ENCODE assay signal across 11 mouse cellular contexts in the genomic region with DNA sequence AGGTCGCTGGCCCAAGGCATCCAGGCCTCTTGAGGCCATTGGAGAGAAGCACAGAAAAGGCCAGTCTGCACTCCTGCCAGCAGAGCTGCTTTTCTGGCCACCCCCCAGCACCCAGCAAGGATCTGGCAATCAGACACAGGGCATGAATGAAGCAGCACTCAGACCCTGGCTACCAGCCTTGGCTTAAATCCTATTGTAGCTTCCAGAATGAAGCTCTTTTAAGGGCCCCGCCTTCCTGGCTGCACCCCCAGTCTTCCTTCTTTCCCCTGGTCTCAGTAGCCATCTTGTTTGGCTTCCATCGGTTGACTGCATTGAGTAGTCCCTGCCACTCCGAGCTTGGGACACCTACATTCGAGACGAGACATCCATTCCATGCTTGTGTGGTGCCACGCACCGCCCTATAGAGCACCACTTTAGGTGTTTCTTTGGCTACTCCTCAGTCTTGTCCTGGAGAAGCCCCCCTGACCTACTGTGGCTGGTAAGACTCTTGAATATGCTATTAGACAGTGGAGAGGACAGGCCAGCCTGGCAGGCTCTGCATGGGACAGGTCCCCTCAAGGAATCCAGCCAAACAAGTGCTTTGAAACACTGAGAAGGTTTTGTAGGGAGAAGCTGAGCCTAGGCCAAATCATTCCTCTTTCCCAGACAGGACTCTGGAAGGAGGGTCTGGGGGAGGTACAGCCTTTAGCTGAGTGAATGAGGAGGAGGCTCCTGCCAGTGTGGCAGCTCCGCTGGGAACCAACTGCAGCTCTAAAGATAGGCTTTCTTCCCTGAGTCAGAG. TPM values are rescaled to one million over a fixed set of nuclear protein-coding genes. Genes with fewer than 3 reads are reported as not detected.
A peak's percentile ranks its signal among the peaks of the same experiment; 100 is the strongest.
DNase-seq lines count a peak whose midpoint lies in the region; ATAC-seq lines count a peak whose summit lies in the region.
"Had no signal": no experiment of that assay in that cellular context is flagged by ENCODE, and none has a peak within 500 bp of the region (broad histone marks: within the 10 kb centered on the region; RNA-seq: fewer than 3 reads in every experiment).

No protein-coding gene starts in this region.

- H3K9me3 ChIP-seq in limb, embryonic 15.5 days = no peaks in the 10 kb centered on the region
- H3K9me3 ChIP-seq in limb, embryonic 10.5 days (replicated peaks) = no peaks in the 10 kb centered on the region
- no peaks in the 10 kb centered on the region for H3K9me3 ChIP-seq in midbrain, embryonic 14.5 days (ENCODE audit: control insufficient read depth, low read length)
- H3K9me3 ChIP-seq in liver, embryonic 11.5 days (ENCODE audit: control insufficient read depth, low read length) = peaks cover 2% of the 10 kb centered on the region; the same call in 1 of the 2 replicates
- H3K9me3 ChIP-seq: G1E; limb, embryonic 13.5 days had no signal

- intact Hi-C loops in heart, postnatal 14 days (cut with DNase I) = no loop called here

- no peak overlapping the region for H3K4me3 ChIP-seq in limb, embryonic 15.5 days
- no peak overlapping the region for H3K4me3 ChIP-seq in limb, embryonic 10.5 days
- H3K4me3 ChIP-seq in midbrain, embryonic 14.5 days (replicated peaks; ENCODE audit: low read depth, low read length) = no peak overlapping the region
- no peak overlapping the region for H3K4me3 ChIP-seq in liver, embryonic 11.5 days (ENCODE audit: low read depth, low read length)
- H3K4me3 ChIP-seq: limb, embryonic 13.5 days had no signal

- no peak overlapping the region for H3K9ac ChIP-seq in limb, embryonic 15.5 days
- no peak overlapping the region for H3K9ac ChIP-seq in midbrain, embryonic 14.5 days (replicated peaks; ENCODE audit: low read length)
- H3K9ac ChIP-seq in liver, embryonic 11.5 days (ENCODE audit: low read depth, low read length) = no peak overlapping the region
- H3K9ac ChIP-seq: limb, embryonic 13.5 days had no signal

- peak overlapping the region; percentile 3; the same call in 1 of the 2 replicates for H3K27ac ChIP-seq in limb, embryonic 15.5 days
- no peak overlapping the region for H3K27ac ChIP-seq in limb, embryonic 10.5 days
- no peak overlapping the region; the same call in 1 of the 2 replicates for H3K27ac ChIP-seq in midbrain, embryonic 14.5 days (replicated peaks; ENCODE audit: low read depth, low read length)
- no peak overlapping the region for H3K27ac ChIP-seq in liver, embryonic 11.5 days (ENCODE audit: low read depth, low read length)
- H3K27ac ChIP-seq: limb, embryonic 13.5 days had no signal

- 91% methylated on average over 9 of the region's 9 CpGs for WGBS in limb, embryonic 15.5 days
- WGBS in limb, embryonic 10.5 days = 92% methylated on average over 9 of the region's 9 CpGs
- WGBS in midbrain, embryonic 14.5 days = 80% methylated on average over 9 of the region's 9 CpGs
- 84% methylated on average over 9 of the region's 9 CpGs for WGBS in liver, embryonic 11.5 days

- H3K36me3 ChIP-seq in limb, embryonic 15.5 days = no peaks in the 10 kb centered on the region
- H3K36me3 ChIP-seq in limb, embryonic 10.5 days = peaks cover 18% of the 10 kb centered on the region
- H3K36me3 ChIP-seq in midbrain, embryonic 14.5 days (ENCODE audit: control insufficient read depth, insufficient read depth, low read length) = 0 out of 2 replicates have a peak, but pooled peaks cover 4% of the 10 kb centered on the region
- H3K36me3 ChIP-seq in liver, embryonic 11.5 days (ENCODE audit: control insufficient read depth, insufficient read depth, low read length) = 0 out of 2 replicates have a peak, but pooled peaks cover under 1% of the 10 kb centered on the region

- H3K27me3 ChIP-seq in limb, embryonic 15.5 days = no peaks in the 10 kb centered on the region
- H3K27me3 ChIP-seq in limb, embryonic 10.5 days (ENCODE audit: low read depth, poor library complexity, severe bottlenecking) = 0 out of 2 replicates have a peak, but pooled peaks cover 5% of the 10 kb centered on the region
- H3K27me3 ChIP-seq in midbrain, embryonic 14.5 days (ENCODE audit: control insufficient read depth, insufficient read depth, low read length) = no peaks in the 10 kb centered on the region
- H3K27me3 ChIP-seq in liver, embryonic 11.5 days (replicated peaks; ENCODE audit: control insufficient read depth, insufficient read depth, low read length) = no peaks in the 10 kb centered on the region

- peaks cover 9% of the 10 kb centered on the region; the same call in 1 of the 2 replicates for H3K4me1 ChIP-seq in limb, embryonic 15.5 days
- peaks cover 4% of the 10 kb centered on the region for H3K4me1 ChIP-seq in limb, embryonic 10.5 days
- H3K4me1 ChIP-seq in midbrain, embryonic 14.5 days (ENCODE audit: control insufficient read depth, insufficient read depth, low read length) = no peaks in the 10 kb centered on the region; the same call in 1 of the 2 replicates
- peaks cover 1% of the 10 kb centered on the region; the same call in 1 of the 2 replicates for H3K4me1 ChIP-seq in liver, embryonic 11.5 days (replicated peaks; ENCODE audit: control insufficient read depth, insufficient read depth, low read length)
- H3K4me1 ChIP-seq: limb, embryonic 13.5 days had no signal

- H3K4me2 ChIP-seq in limb, embryonic 15.5 days = no peak overlapping the region
- no peak overlapping the region for H3K4me2 ChIP-seq in midbrain, embryonic 14.5 days (ENCODE audit: low read length)
- no peak overlapping the region for H3K4me2 ChIP-seq in liver, embryonic 11.5 days
- H3K4me2 ChIP-seq: limb, embryonic 13.5 days had no signal

- no peak for DNase-seq in limb, embryonic 10.5 days (ENCODE audit: low spot score)
- DNase-seq in cerebellum, postnatal 25 days = peak; percentile 98
- peak; percentile 65 to 79 for DNase-seq in heart, postnatal 14 days
- peak; percentile 59 for DNase-seq in midbrain, embryonic 14.5 days
- DNase-seq in c-Kit-positive CD71-positive TER-119-positive erythroid progenitor cells, embryonic 14.5 days (ENCODE audit: low spot score) = no peak
- no peak for DNase-seq in liver, embryonic 11.5 days (ENCODE audit: low spot score)

- ATAC-seq in limb, embryonic 15.5 days (ENCODE audit: insufficient number of reproducible peaks, low FRiP score, low TSS enrichment, low read depth) = no peak
- ATAC-seq in midbrain, embryonic 14.5 days (ENCODE audit: low FRiP score, low TSS enrichment) = peak; percentile 46; the same call in 1 of the 2 replicates
- ATAC-seq in granulocyte monocyte progenitor cell, adult 5-6 weeks (replicated peaks; ENCODE audit: poor library complexity, severe bottlenecking) = no peak
- no peak for ATAC-seq in liver, embryonic 11.5 days (replicated peaks; ENCODE audit: low FRiP score)

RNA-seq across cellular contexts. Expression of a gene that starts 3.1 kb away (rescaled TPM):
- polyA plus RNA-seq in limb, embryonic 15.5 days (2015; fragmentation: Nextera tagmentation; extraction: Ambion mirVana) = 0.67 and 0.71 TPM in 2 replicates
- 1.1 and 1.6 TPM in 2 replicates for polyA plus RNA-seq in limb, embryonic 10.5 days (2016; fragmentation: Nextera tagmentation; extraction: Ambion mirVana)
- under 1 TPM in 1 of 2 experiments, not detected in 1; 0.43 TPM for total RNA-seq in heart, postnatal 14 days (2021)
- 1.1 and 2.1 TPM in 2 replicates for polyA plus RNA-seq in midbrain, embryonic 14.5 days (2014; fragmentation: Nextera tagmentation; extraction: Ambion mirVana)
- total RNA-seq in granulocyte monocyte progenitor cell, adult 5-6 weeks (2014; fragmentation: Nextera tagmentation) = not detected in 2 replicates
- total RNA-seq in granulocyte monocyte progenitor cell, adult 5-6 weeks (2017) = not detected in 2 replicates
- 1.0 and 1.8 TPM in 2 replicates for polyA plus RNA-seq in liver, embryonic 11.5 days (2014; fragmentation: Nextera tagmentation; extraction: Ambion mirVana)
- total RNA-seq: G1E had no signal
- polyA plus RNA-seq: G1E had no signal

RNA-seq across cellular contexts. Expression of a gene that starts 7.8 kb away (rescaled TPM):
- polyA plus RNA-seq in limb, embryonic 15.5 days (2015; fragmentation: Nextera tagmentation; extraction: Ambion mirVana) = 0.19 and 0.37 TPM in 2 replicates
- 0.16 and 0.28 TPM in 2 replicates for polyA plus RNA-seq in limb, embryonic 10.5 days (2016; fragmentation: Nextera tagmentation; extraction: Ambion mirVana)
- not detected for total RNA-seq in heart, postnatal 14 days (2021)
- polyA plus RNA-seq in midbrain, embryonic 14.5 days (2014; fragmentation: Nextera tagmentation; extraction: Ambion mirVana) = 0.19 and 0.28 TPM in 2 replicates
- not detected in 2 replicates for total RNA-seq in granulocyte monocyte progenitor cell, adult 5-6 weeks (2014; fragmentation: Nextera tagmentation)
- not detected in 2 replicates for total RNA-seq in granulocyte monocyte progenitor cell, adult 5-6 weeks (2017)
- 0.25 TPM in 1 of 2 replicates, not detected in the other for polyA plus RNA-seq in liver, embryonic 11.5 days (2014; fragmentation: Nextera tagmentation; extraction: Ambion mirVana)
- polyA plus RNA-seq: embryonic facial prominence, embryonic 14.5 days; G1E had no signal

RNA-seq across cellular contexts. Expression of a gene that starts 14.9 kb away (rescaled TPM):
- polyA plus RNA-seq in limb, embryonic 15.5 days (2015; fragmentation: Nextera tagmentation; extraction: Ambion mirVana) = 3.7 and 4.0 TPM in 2 replicates
- 2.0 and 2.1 TPM in 2 replicates for polyA plus RNA-seq in limb, embryonic 10.5 days (2016; fragmentation: Nextera tagmentation; extraction: Ambion mirVana)
- 1 to 10 TPM in 1 of 2 experiments, under 1 TPM in 1; 0.90 to 1.2 TPM for total RNA-seq in heart, postnatal 14 days (2021)
- polyA plus RNA-seq in midbrain, embryonic 14.5 days (2014; fragmentation: Nextera tagmentation; extraction: Ambion mirVana) = 15.1 and 16.0 TPM in 2 replicates
- total RNA-seq in granulocyte monocyte progenitor cell, adult 5-6 weeks (2014; fragmentation: Nextera tagmentation) = 1.8 and 7.0 TPM in 2 replicates
- 2.4 TPM in 1 of 2 replicates, not detected in the other for total RNA-seq in granulocyte monocyte progenitor cell, adult 5-6 weeks (2017)
- polyA plus RNA-seq in liver, embryonic 11.5 days (2014; fragmentation: Nextera tagmentation; extraction: Ambion mirVana) = 1.9 and 2.4 TPM in 2 replicates

RNA-seq across cellular contexts. Expression of a gene that starts 25.9 kb away (rescaled TPM):
- 18.3 and 23.1 TPM in 2 replicates for polyA plus RNA-seq in limb, embryonic 15.5 days (2015; fragmentation: Nextera tagmentation; extraction: Ambion mirVana)
- polyA plus RNA-seq in limb, embryonic 10.5 days (2016; fragmentation: Nextera tagmentation; extraction: Ambion mirVana) = 25.4 and 27.3 TPM in 2 replicates
- 1 to 10 TPM; 2.2 to 4.3 TPM for total RNA-seq in heart, postnatal 14 days (2021)
- polyA plus RNA-seq in midbrain, embryonic 14.5 days (2014; fragmentation: Nextera tagmentation; extraction: Ambion mirVana) = 3.1 and 3.2 TPM in 2 replicates
- total RNA-seq in granulocyte monocyte progenitor cell, adult 5-6 weeks (2014; fragmentation: Nextera tagmentation) = 32.0 and 45.2 TPM in 2 replicates
- 7.5 and 9.9 TPM in 2 replicates for total RNA-seq in granulocyte monocyte progenitor cell, adult 5-6 weeks (2017)
- 12.6 and 14.0 TPM in 2 replicates for polyA plus RNA-seq in liver, embryonic 11.5 days (2014; fragmentation: Nextera tagmentation; extraction: Ambion mirVana)

RNA-seq across cellular contexts. Expression of a gene that starts 59.8 kb away (rescaled TPM):
- polyA plus RNA-seq in limb, embryonic 15.5 days (2015; fragmentation: Nextera tagmentation; extraction: Ambion mirVana) = 30.8 and 32.3 TPM in 2 replicates
- polyA plus RNA-seq in limb, embryonic 10.5 days (2016; fragmentation: Nextera tagmentation; extraction: Ambion mirVana) = 11.4 and 14.5 TPM in 2 replicates
- 10 to 100 TPM; 23.8 to 28.5 TPM for total RNA-seq in heart, postnatal 14 days (2021)
- 14.2 and 15.0 TPM in 2 replicates for polyA plus RNA-seq in midbrain, embryonic 14.5 days (2014; fragmentation: Nextera tagmentation; extraction: Ambion mirVana)
- 8.4 and 15.5 TPM in 2 replicates for total RNA-seq in granulocyte monocyte progenitor cell, adult 5-6 weeks (2014; fragmentation: Nextera tagmentation)
- 11.5 and 15.2 TPM in 2 replicates for total RNA-seq in granulocyte monocyte progenitor cell, adult 5-6 weeks (2017)
- polyA plus RNA-seq in liver, embryonic 11.5 days (2014; fragmentation: Nextera tagmentation; extraction: Ambion mirVana) = 25.2 and 25.6 TPM in 2 replicates

Comparison
In these comparisons a context has a peak if more than half of its experiments do, and no peak if none do; other contexts are left out.
1. DNase-seq: peak in cerebellum, postnatal 25 days (2 of 2), heart, postnatal 14 days (2 of 2) and midbrain, embryonic 14.5 days (single experiment); none in limb, embryonic 10.5 days (single experiment), c-Kit-positive CD71-positive TER-119-positive erythroid progenitor cells, embryonic 14.5 days (single experiment) and liver, embryonic 11.5 days (single experiment).